Mouse (Mus musculus): ENCODE data around the gene Cct8l1.

GRCm38 (mm10) chr5:25530629-25531028 lies 14.8 kb downstream of the Cct8l1 start:
- no peak for TF ChIP-seq CTCF (IDR thresholded peaks at IDR 0.05; ENCODE audit: low read depth)
- TF ChIP-seq EP300 (IDR thresholded peaks at IDR 0.05; ENCODE audit: low read depth), result no peak
